Mouse (Mus musculus): ENCODE data around the gene Kctd3.

Kctd3 gene

GRCm38 (mm10) chr1:189007980-189008324 is 311 bp upstream of the Kctd3 start:
- no peak for DNase-seq (ENCODE audit: low spot score)

- no peak for DNase-seq (ENCODE audit: low spot score)
Observed at GRCm38 (mm10) chr1:189006826-189007225, 815 bp downstream of the Kctd3 start.

- DNase-seq (ENCODE audit: low spot score) = no peak
Observed at GRCm38 (mm10) chr1:189006267-189006666, 1.4 kb downstream of the Kctd3 start.

GRCm38 (mm10) chr1:189004774-189005173 is 2.9 kb downstream of the Kctd3 start:
- DNase-seq (ENCODE audit: low spot score) = no peak

- DNase-seq (ENCODE audit: low spot score) = no peak
Observed at GRCm38 (mm10) chr1:189001815-189002214, 5.8 kb downstream of the Kctd3 start.

- DNase-seq (ENCODE audit: low spot score) = no peak
Observed at GRCm38 (mm10) chr1:188999981-189000380, 7.7 kb downstream of the Kctd3 start.

GRCm38 (mm10) chr1:188997921-188998320 is 9.7 kb downstream of the Kctd3 start:
- no peak for DNase-seq (ENCODE audit: low spot score)

GRCm38 (mm10) chr1:188993218-188993617 is 14.4 kb downstream of the Kctd3 start:
- DNase-seq (ENCODE audit: low spot score) = no peak

- peak; percentile 47 for DNase-seq (ENCODE audit: low spot score)
Observed at GRCm38 (mm10) chr1:188980050-188980449, 27.6 kb downstream of the Kctd3 start.

GRCm38 (mm10) chr1:188973926-188974325 is 33.7 kb downstream of the Kctd3 start:
- DNase-seq (ENCODE audit: low spot score) = no peak

- DNase-seq (ENCODE audit: low spot score) = no peak
Observed at GRCm38 (mm10) chr1:188973078-188973477, 34.6 kb downstream of the Kctd3 start.

- DNase-seq (ENCODE audit: low spot score) = no peak
Observed at GRCm38 (mm10) chr1:188952501-188952900, 55.1 kb downstream of the Kctd3 start.

- DNase-seq (ENCODE audit: low spot score) = no peak
Observed at GRCm38 (mm10) chr1:188951091-188951490, 56.5 kb downstream of the Kctd3 start.

GRCm38 (mm10) chr1:188948276-188948675 is 59.4 kb downstream of the Kctd3 start:
- no peak for DNase-seq (ENCODE audit: low spot score)

GRCm38 (mm10) chr1:188947794-188948193 is 59.8 kb downstream of the Kctd3 start:
- peak; percentile 5 for DNase-seq (ENCODE audit: low spot score)

- DNase-seq (ENCODE audit: low spot score) = no peak
Observed at GRCm38 (mm10) chr1:188946849-188947248, 60.8 kb downstream of the Kctd3 start.

GRCm38 (mm10) chr1:188945326-188945725 is 62.3 kb downstream of the Kctd3 start:
- no peak for DNase-seq (ENCODE audit: low spot score)

GRCm38 (mm10) chr1:188937246-188937780 is 70.3 kb downstream of the Kctd3 start:
- DNase-seq (ENCODE audit: low spot score) = peak; percentile 3
